17 mouse cellular contexts compared by ENCODE assay signal in the genomic region with DNA sequence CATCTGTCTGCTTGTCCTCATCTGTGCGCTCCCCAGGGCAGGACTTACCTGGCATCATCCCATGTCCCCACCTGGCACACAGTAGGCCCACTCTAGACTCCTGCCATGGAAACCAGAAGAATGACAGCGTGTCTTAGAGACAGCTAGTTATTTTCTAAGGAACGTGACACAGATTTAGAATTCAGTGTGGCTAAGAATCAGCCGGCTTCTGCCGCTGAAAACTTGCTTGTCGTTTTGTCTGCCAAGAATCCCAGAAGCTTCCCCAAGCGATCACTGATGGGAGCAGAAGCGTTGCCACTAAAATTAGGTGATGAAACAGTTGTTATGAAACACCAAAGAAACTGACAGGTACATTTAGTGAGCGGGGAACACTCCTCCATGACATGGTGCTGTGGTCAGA.
A peak's percentile ranks its signal among the peaks of the same experiment; 100 is the strongest.
DNase-seq lines count a peak whose midpoint lies in the region; ATAC-seq lines count a peak whose summit lies in the region.
"Had no signal": no experiment of that assay in that cellular context is flagged by ENCODE, and none has a peak within 500 bp of the region (broad histone marks: within the 10 kb centered on the region; RNA-seq: fewer than 3 reads in every experiment).

No protein-coding gene starts in this region.

- no peak for ATAC-seq in forebrain, embryonic 16.5 days

- no peak overlapping the region for H3K4me3 ChIP-seq in forebrain, embryonic 16.5 days (replicated peaks; ENCODE audit: low read length)
- no peak overlapping the region for H3K4me3 ChIP-seq in forebrain, embryonic 10.5 days
- H3K4me3 ChIP-seq: embryonic facial prominence, embryonic 13.5 days; heart, embryonic 12.5 days; hindbrain, embryonic 10.5 days had no signal

- no peak for DNase-seq in forebrain, embryonic 10.5 days (ENCODE audit: extremely low spot score, low spot score)
- DNase-seq in layer of hippocampus, adult 9-11 months = peak; percentile 23
- DNase-seq in layer of hippocampus, postnatal 10 days (ENCODE audit: low spot score in 2 of 2) = no peak
- DNase-seq in right cerebral cortex, adult 18-20 months = peak; percentile 43
- DNase-seq in right cerebral cortex, postnatal 14 days = no peak
- DNase-seq in right cerebral cortex, postnatal 36 days (ENCODE audit: low spot score in 2 of 2) = peak; percentile 28 to 36
- no peak for DNase-seq in lung, adult 18-20 months
- DNase-seq: adrenal gland, postnatal 10 days; cerebellum, adult 11-12 months; cerebellum, adult 9-10 months; cerebellum, postnatal 25 days; gastrocnemius, postnatal 10 days had no signal

- H3K9me3 ChIP-seq in forebrain, embryonic 16.5 days (ENCODE audit: control insufficient read depth, low read length) = no peaks in the 10 kb centered on the region
- no peaks in the 10 kb centered on the region; the same call in 1 of the 2 replicates for H3K9me3 ChIP-seq in forebrain, embryonic 10.5 days
- H3K9me3 ChIP-seq: embryonic facial prominence, embryonic 13.5 days had no signal

- no peak overlapping the region for H3K4me2 ChIP-seq in forebrain, embryonic 16.5 days (ENCODE audit: low read length)
- H3K4me2 ChIP-seq: embryonic facial prominence, embryonic 13.5 days; heart, embryonic 12.5 days; hindbrain, embryonic 14.5 days had no signal

- WGBS in forebrain, embryonic 16.5 days = 64% methylated on average over 9 of the region's 9 CpGs
- 93% methylated on average over 9 of the region's 9 CpGs for WGBS in forebrain, embryonic 10.5 days

- no peaks in the 10 kb centered on the region for H3K27me3 ChIP-seq in forebrain, embryonic 16.5 days (replicated peaks; ENCODE audit: control insufficient read depth, insufficient read depth, low read length)
- no peaks in the 10 kb centered on the region; the same call in 1 of the 2 replicates for H3K27me3 ChIP-seq in forebrain, embryonic 10.5 days (ENCODE audit: poor library complexity, severe bottlenecking)

- peaks cover 4% of the 10 kb centered on the region; the same call in 1 of the 2 replicates for H3K4me1 ChIP-seq in forebrain, embryonic 16.5 days (replicated peaks; ENCODE audit: control insufficient read depth, insufficient read depth, low read length)
- peaks cover 12% of the 10 kb centered on the region; the same call in 1 of the 2 replicates for H3K4me1 ChIP-seq in forebrain, embryonic 10.5 days
- H3K4me1 ChIP-seq: embryonic facial prominence, embryonic 13.5 days; heart, embryonic 12.5 days had no signal

- no peaks in the 10 kb centered on the region for H3K36me3 ChIP-seq in forebrain, embryonic 16.5 days (ENCODE audit: control insufficient read depth, insufficient read depth)
- no peaks in the 10 kb centered on the region for H3K36me3 ChIP-seq in forebrain, embryonic 10.5 days (replicated peaks)
- H3K36me3 ChIP-seq: embryonic facial prominence, embryonic 13.5 days; heart, embryonic 12.5 days; hindbrain, embryonic 10.5 days had no signal

- no peak overlapping the region for H3K9ac ChIP-seq in forebrain, embryonic 16.5 days (replicated peaks; ENCODE audit: low read depth, low read length)
- H3K9ac ChIP-seq: embryonic facial prominence, embryonic 13.5 days; heart, embryonic 12.5 days; hindbrain, embryonic 14.5 days had no signal

- H3K27ac ChIP-seq in forebrain, embryonic 16.5 days (ENCODE audit: low read length) = peak overlapping the region; percentile 31; the same call in 1 of the 2 replicates
- no peak overlapping the region for H3K27ac ChIP-seq in forebrain, embryonic 10.5 days
- H3K27ac ChIP-seq: embryonic facial prominence, embryonic 13.5 days; hindbrain, embryonic 10.5 days; hindbrain, embryonic 14.5 days had no signal

Comparison
In these comparisons a context has a peak if more than half of its experiments do, and no peak if none do; other contexts are left out.
1. DNase-seq: peak in layer of hippocampus, adult 9-11 months (single experiment), right cerebral cortex, adult 18-20 months (single experiment) and right cerebral cortex, postnatal 36 days (2 of 2); none in forebrain, embryonic 10.5 days (single experiment), layer of hippocampus, postnatal 10 days (0 of 2), right cerebral cortex, postnatal 14 days (single experiment) and lung, adult 18-20 months (0 of 2).